Mouse (Mus musculus): Measurements from ENCODE around the gene Fndc5. TPM values are rescaled to one million over a fixed set of nuclear protein-coding genes. Genes with fewer than 3 reads are reported as not detected.

The Fndc5 gene
- polyA plus RNA-seq, 1 experiment from 2014 or later, result 9.2 TPM

DNA sequence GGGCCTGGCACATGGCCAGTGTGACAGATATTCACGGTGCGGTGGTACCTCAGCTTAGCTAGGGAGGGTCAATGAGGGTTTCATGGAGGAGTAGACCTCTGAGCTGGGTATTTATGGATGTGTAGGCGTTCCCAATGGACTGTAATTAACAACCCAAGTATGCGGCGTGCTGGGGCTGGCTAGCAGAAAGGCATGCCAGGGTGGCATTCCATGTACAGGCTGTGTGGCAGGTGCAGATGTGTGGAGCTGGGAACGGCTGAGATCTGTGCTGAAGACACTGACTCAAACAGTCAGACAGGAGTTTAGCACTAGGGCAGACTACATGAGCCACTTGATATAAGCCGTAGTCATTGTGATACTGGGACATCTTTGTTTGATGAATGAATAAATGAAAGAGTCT lies 28.2 kb upstream of the Fndc5 start:
- whole genome bisulfite sequencing, result 64% methylated on average over 7 of the region's 7 CpGs
- no peak for ATAC-seq (replicated peaks; ENCODE audit: extremely low read depth, insufficient read depth, low FRiP score)
- Histone ChIP-seq H3K4me3 (ENCODE audit: low read length) (no peak overlapping the region), H3K27ac (ENCODE audit: low read length) (no peak overlapping the region), H3K9ac (ENCODE audit: low read length) (no peak overlapping the region), H3K9me3 (replicated peaks; ENCODE audit: control insufficient read depth, low read length) (no peaks in the 10 kb centered on the region), H3K27me3 (ENCODE audit: control insufficient read depth, insufficient read depth, low read length) (peaks cover 41% of the 10 kb centered on the region), H3K4me1 (ENCODE audit: control insufficient read depth, insufficient read depth, low read length) (0 out of 2 replicates have a peak, but pooled peaks cover 3% of the 10 kb centered on the region), H3K36me3 (ENCODE audit: control insufficient read depth, insufficient read depth) (no peaks in the 10 kb centered on the region), H3K4me2 (ENCODE audit: low read depth, low read length) (no peak overlapping the region)

DNA sequence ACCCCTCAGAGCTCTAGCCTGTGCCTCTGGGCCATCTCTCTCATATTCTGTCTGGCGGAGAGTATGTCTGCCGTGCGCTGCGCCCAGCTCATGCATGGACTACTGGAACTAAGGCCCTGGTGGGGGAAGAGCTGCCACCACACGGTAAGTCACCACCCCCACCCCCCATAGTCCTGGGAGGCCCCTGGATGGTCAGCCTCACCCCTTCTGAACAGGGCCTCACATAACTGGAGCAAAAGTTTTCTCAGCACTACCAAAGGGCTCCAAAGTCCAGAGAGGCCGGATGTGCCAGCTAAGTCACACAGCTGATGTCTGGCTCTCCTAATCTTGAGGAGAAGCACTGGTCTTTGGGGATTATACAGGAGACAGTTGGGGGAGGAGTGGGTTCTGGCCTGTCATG lies 26.0 kb upstream of the Fndc5 start:
- H3K4me1 ChIP-seq (ENCODE audit: control insufficient read depth, insufficient read depth, low read length), result no peaks in the 10 kb centered on the region
- no peak overlapping the region for H3K27ac ChIP-seq (ENCODE audit: low read length)
- H3K4me3 ChIP-seq (ENCODE audit: low read length), result no peak overlapping the region
- 82% methylated on average over 6 of the region's 6 CpGs for WGBS
- no peaks in the 10 kb centered on the region for H3K9me3 ChIP-seq (replicated peaks; ENCODE audit: control insufficient read depth, low read length)
- ATAC-seq (replicated peaks; ENCODE audit: extremely low read depth, insufficient read depth, low FRiP score), result no peak
- H3K4me2 ChIP-seq (ENCODE audit: low read depth, low read length), result no peak overlapping the region
- H3K36me3 ChIP-seq (ENCODE audit: control insufficient read depth, insufficient read depth), result no peaks in the 10 kb centered on the region
- no peak overlapping the region for H3K9ac ChIP-seq (ENCODE audit: low read length)
- H3K27me3 ChIP-seq (ENCODE audit: control insufficient read depth, insufficient read depth, low read length), result peaks cover 28% of the 10 kb centered on the region

DNA sequence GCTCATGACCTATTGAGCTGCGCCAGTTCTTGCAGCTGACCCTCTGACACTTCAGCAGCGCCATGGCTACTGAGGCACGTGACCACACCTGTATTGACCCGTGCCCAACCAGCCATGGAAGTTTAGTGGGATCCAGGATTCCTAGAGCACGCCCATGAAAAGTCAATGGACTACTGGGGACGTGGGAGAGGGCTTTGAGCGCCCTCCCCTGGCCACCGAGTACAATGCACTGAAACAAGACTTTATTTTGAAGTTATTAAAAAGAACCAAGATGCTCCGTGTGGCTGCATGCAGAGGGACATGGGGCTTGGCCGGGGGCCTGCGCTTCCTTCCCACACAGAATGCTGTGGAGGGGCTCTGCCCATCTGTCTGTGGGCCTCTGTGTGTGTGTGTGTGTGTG lies 25.4 kb upstream of the Fndc5 start:
- peaks cover 23% of the 10 kb centered on the region for H3K27me3 ChIP-seq (ENCODE audit: control insufficient read depth, insufficient read depth, low read length)
- no peak overlapping the region for H3K4me3 ChIP-seq (ENCODE audit: low read length)
- H3K27ac ChIP-seq (ENCODE audit: low read length), result no peak overlapping the region
- no peak overlapping the region for H3K4me2 ChIP-seq (ENCODE audit: low read depth, low read length)
- H3K36me3 ChIP-seq (ENCODE audit: control insufficient read depth, insufficient read depth), result no peaks in the 10 kb centered on the region
- H3K4me1 ChIP-seq (ENCODE audit: control insufficient read depth, insufficient read depth, low read length), result no peaks in the 10 kb centered on the region
- H3K9ac ChIP-seq (ENCODE audit: low read length), result no peak overlapping the region
- WGBS, result 52% methylated on average over 11 of the region's 11 CpGs
- ATAC-seq (replicated peaks; ENCODE audit: extremely low read depth, insufficient read depth, low FRiP score), result no peak
- no peaks in the 10 kb centered on the region for H3K9me3 ChIP-seq (replicated peaks; ENCODE audit: control insufficient read depth, low read length)

DNA sequence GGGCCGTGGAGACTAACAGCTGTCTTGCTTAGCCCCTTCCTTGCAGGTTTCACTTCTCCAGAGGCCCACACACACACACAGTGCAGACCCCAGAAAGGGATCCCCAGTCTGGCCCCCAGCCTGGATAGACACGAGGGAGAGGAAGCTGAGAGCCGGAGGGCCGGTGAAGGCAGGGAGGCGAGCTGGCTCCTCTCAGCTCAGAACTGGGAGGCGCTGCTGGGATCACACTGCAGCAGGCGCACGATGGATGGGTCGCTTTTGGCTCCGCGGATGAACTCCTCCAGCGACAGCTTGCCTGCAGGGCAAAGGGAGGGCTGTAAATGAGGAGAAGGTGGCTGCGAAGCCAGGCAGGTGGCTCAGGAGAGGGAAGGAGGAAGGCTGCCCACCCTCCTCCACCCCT lies 24.6 kb upstream of the Fndc5 start:
- Histone ChIP-seq H3K4me3 (ENCODE audit: low read length) (no peak overlapping the region), H3K36me3 (ENCODE audit: control insufficient read depth, insufficient read depth) (no peaks in the 10 kb centered on the region), H3K9me3 (replicated peaks; ENCODE audit: control insufficient read depth, low read length) (no peaks in the 10 kb centered on the region), H3K27ac (ENCODE audit: low read length) (no peak overlapping the region), H3K4me1 (ENCODE audit: control insufficient read depth, insufficient read depth, low read length) (no peaks in the 10 kb centered on the region), H3K9ac (ENCODE audit: low read length) (no peak overlapping the region), H3K4me2 (ENCODE audit: low read depth, low read length) (no peak overlapping the region), H3K27me3 (ENCODE audit: control insufficient read depth, insufficient read depth, low read length) (peaks cover 16% of the 10 kb centered on the region)
- 53% methylated on average over 13 of the region's 13 CpGs for WGBS
- ATAC-seq (replicated peaks; ENCODE audit: extremely low read depth, insufficient read depth, low FRiP score), result no peak

DNA sequence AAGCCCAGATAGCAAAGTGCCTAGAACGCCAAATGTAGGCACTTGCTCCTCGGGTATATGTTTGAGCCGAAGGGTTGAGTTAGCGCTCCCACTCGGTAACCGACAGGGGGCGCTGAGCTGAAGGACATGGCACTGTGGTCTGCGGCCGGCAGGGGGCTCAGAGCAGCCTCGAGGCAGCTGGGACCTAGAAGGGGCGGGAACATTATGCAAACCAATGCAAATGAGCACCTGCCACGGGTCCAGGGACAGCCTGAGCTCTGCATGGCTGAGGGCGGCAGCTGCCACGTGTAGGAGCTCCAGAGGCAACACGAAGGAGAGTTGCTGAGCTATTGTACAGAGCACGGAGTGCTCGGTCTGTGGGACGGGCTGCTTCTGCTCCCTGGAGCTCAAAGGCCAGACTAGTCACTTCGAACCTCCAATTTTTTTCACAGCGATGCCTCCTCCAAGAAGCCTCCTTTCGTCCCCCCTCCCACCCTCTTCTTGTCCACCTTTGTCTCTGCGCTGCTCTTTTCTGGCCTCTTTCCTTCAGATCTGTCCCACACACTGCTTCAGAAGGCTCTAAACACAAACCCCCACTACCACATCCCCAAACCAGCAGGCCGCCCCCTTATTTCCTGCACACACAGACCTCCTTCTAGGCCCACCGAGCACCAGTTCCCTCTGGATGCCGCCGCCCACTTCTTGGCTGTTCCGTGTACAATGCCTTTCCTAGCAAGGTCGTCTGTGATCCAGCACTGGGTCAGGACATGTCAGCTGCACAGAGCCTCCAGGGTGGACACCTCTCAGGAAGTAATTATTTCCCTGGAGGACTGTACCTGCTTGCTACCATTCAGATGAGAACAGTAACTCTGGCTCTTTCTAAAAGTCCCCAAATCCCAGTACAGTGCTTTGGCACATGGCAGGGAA lies 23.5 kb upstream of the Fndc5 start:
- Histone ChIP-seq H3K27ac (ENCODE audit: low read length) (no peak overlapping the region), H3K9ac (ENCODE audit: low read length) (no peak overlapping the region), H3K4me2 (ENCODE audit: low read depth, low read length) (no peak overlapping the region), H3K4me3 (ENCODE audit: low read length) (no peak overlapping the region), H3K36me3 (ENCODE audit: control insufficient read depth, insufficient read depth) (no peaks in the 10 kb centered on the region), H3K9me3 (replicated peaks; ENCODE audit: control insufficient read depth, low read length) (no peaks in the 10 kb centered on the region), H3K27me3 (ENCODE audit: control insufficient read depth, insufficient read depth, low read length) (peaks cover 16% of the 10 kb centered on the region; the same call in 1 of the 2 replicates), H3K4me1 (ENCODE audit: control insufficient read depth, insufficient read depth, low read length) (no peaks in the 10 kb centered on the region)
- no peak; the same call in 1 of the 2 replicates for ATAC-seq (replicated peaks; ENCODE audit: extremely low read depth, insufficient read depth, low FRiP score)
- 30% methylated on average over 28 of the region's 28 CpGs for whole genome bisulfite sequencing

DNA sequence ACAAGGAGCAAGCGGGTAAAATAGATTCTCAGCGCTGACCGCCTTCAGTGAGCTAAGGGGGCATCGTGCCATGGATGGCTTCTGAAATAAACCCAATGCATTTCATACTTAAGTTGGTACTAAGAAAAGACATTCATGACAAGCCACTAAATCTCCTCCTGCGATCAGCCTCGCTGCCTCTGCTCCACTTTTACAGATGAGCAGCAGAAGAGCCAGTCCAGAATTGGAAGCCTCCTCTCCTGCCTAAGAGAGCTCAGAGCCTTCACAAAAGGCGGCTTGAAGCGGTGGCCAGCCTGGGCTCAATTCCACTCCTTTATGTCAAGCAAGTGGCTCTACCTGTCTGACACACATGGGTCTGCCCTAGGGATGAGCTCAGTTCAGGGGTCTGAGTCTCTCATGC lies 20.1 kb upstream of the Fndc5 start:
- peaks cover 37% of the 10 kb centered on the region for H3K27me3 ChIP-seq (ENCODE audit: control insufficient read depth, insufficient read depth, low read length)
- no peak overlapping the region for H3K27ac ChIP-seq (ENCODE audit: low read length)
- peaks cover 5% of the 10 kb centered on the region; the same call in 1 of the 2 replicates for H3K4me1 ChIP-seq (ENCODE audit: control insufficient read depth, insufficient read depth, low read length)
- WGBS, result 85% methylated on average over 8 of the region's 8 CpGs
- no peaks in the 10 kb centered on the region for H3K9me3 ChIP-seq (replicated peaks; ENCODE audit: control insufficient read depth, low read length)
- H3K4me3 ChIP-seq (ENCODE audit: low read length), result no peak overlapping the region
- ATAC-seq (replicated peaks; ENCODE audit: extremely low read depth, insufficient read depth, low FRiP score), result no peak
- no peak overlapping the region for H3K4me2 ChIP-seq (ENCODE audit: low read depth, low read length)
- no peak overlapping the region for H3K9ac ChIP-seq (ENCODE audit: low read length)
- no peaks in the 10 kb centered on the region for H3K36me3 ChIP-seq (ENCODE audit: control insufficient read depth, insufficient read depth)

DNA sequence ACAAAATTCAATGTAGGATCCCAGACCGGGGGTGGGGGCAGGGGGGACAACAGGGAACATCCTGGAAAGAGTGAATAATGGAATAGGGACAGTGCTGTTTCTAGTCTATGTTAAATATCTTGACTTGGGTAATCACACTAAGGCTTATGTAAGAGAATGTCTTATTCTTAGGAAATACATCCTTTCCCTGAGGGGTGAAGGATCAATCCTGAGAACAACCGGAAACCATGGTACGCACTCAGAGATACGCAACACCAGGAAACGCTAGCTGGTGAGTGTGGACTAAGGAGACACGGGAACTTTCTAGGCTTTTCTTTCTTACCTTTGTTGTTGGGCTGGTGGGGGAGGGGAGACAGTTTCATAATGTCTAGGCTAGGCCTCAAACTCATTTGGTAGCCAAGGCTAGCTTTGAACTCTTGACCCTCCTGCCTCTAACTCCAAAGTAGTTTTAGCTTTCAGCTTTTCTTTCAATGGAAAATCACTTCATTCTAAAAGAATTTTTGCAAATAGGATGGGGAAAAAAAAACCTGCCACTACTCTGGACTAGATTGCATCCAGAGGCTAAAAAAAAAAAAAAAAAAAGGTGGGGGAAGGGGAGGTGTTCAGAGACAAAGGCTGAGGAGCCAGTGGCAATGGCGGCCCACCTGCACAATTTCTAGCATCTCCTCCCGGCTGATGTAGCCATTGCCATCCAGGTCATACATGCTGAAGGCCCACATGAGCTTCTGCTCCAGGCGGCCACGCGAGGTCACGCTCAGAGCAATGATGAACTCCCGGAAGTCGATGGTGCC lies 18.9 kb upstream of the Fndc5 start:
- H3K4me3 ChIP-seq (ENCODE audit: low read length), result no peak overlapping the region
- no peaks in the 10 kb centered on the region for H3K36me3 ChIP-seq (ENCODE audit: control insufficient read depth, insufficient read depth)
- 83% methylated on average over 14 of the region's 14 CpGs for WGBS
- no peak overlapping the region for H3K27ac ChIP-seq (ENCODE audit: low read length)
- ATAC-seq (replicated peaks; ENCODE audit: extremely low read depth, insufficient read depth, low FRiP score), result no peak
- peaks cover 45% of the 10 kb centered on the region for H3K27me3 ChIP-seq (ENCODE audit: control insufficient read depth, insufficient read depth, low read length)
- no peak overlapping the region for H3K4me2 ChIP-seq (ENCODE audit: low read depth, low read length)
- no peaks in the 10 kb centered on the region for H3K9me3 ChIP-seq (replicated peaks; ENCODE audit: control insufficient read depth, low read length)
- H3K9ac ChIP-seq (ENCODE audit: low read length), result no peak overlapping the region
- H3K4me1 ChIP-seq (ENCODE audit: control insufficient read depth, insufficient read depth, low read length), result peaks cover 5% of the 10 kb centered on the region; the same call in 1 of the 2 replicates

DNA sequence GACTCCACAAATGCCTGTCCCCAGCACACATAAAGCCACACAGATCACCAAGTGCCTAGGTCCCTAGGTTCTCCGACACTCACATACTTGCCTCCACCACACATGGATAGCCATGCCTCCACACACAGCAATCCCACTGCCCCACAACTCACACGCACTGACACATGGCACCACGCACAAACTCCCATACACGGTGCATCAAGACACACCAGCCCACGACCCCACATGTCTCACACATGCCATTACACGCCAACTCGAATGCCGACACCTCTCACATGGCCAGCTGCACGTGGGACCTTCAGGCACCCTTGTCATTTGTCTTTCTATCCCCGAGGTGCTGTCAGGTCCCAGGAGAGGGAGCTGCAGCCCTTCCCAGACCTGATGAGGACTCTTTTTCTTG lies 17.1 kb upstream of the Fndc5 start:
- Histone ChIP-seq H3K4me1 (ENCODE audit: control insufficient read depth, insufficient read depth, low read length) (peaks cover 5% of the 10 kb centered on the region; the same call in 1 of the 2 replicates), H3K4me2 (ENCODE audit: low read depth, low read length) (no peak overlapping the region), H3K4me3 (ENCODE audit: low read length) (no peak overlapping the region), H3K9me3 (replicated peaks; ENCODE audit: control insufficient read depth, low read length) (no peaks in the 10 kb centered on the region), H3K9ac (ENCODE audit: low read length) (no peak overlapping the region), H3K27me3 (ENCODE audit: control insufficient read depth, insufficient read depth, low read length) (peaks cover 48% of the 10 kb centered on the region), H3K27ac (ENCODE audit: low read length) (no peak overlapping the region), H3K36me3 (ENCODE audit: control insufficient read depth, insufficient read depth) (no peaks in the 10 kb centered on the region)
- no peak for ATAC-seq (replicated peaks; ENCODE audit: extremely low read depth, insufficient read depth, low FRiP score)
- WGBS, result 66% methylated on average over 10 of the region's 10 CpGs
